Mouse (Mus musculus) kidney, adult 2 months (tissue): ENCODE measurements around the gene Sec23a.

Experiments
- CTCF ChIP-seq: fragments of 200-500 bp; conservative IDR thresholded peaks from 2 replicates; pipeline ENCODE4 v1.5.1; 2011; ENCODE audit warnings: low read depth, mild to moderate bottlenecking, control low read depth, low read length, moderate library complexity, mixed read lengths; ENCODE audit not compliant: insufficient read depth, insufficient read length
- POLR2A ChIP-seq: fragments of 200-500 bp; IDR thresholded peaks from one replicate; pipeline ENCODE4 v1.6.1; 2011; ENCODE audit warnings: low read depth, low read length, control low read depth

DNA sequence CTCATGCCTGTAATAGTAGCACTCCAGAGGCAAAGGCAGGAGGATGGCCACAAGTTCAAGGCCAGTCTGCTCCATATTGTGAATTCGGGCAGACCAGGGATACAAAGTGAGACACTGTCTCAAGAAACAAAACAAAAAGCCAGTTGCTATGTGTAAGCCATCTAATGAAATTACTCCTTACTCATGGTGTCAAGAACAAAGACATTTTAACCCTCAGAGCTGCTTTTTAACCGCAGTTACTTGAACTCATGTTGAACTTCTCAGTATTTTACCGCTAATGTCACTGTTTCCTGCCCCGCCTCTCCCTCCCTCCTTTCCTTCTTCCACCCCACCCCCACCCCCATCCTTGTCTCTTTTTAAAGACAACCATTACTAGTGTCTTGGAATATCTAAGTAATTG lies 9.5 kb upstream of the Sec23a start:
- TF ChIP-seq CTCF (no peak), POLR2A (no peak)
